Mouse (Mus musculus) gastrocnemius, postnatal 4 days (tissue): ENCODE results near the gene Pet100. TPM values are rescaled to one million over a fixed set of nuclear protein-coding genes. Genes with fewer than 3 reads are reported as not detected.

Source experiments
- total RNA-seq, 2 experiments: library from RNA; stranded (reverse); gene quantifications; 2 replicates each; pipeline ENCODE4 v1.2.3; 2021

The Pet100 gene
- total RNA-seq, 2 experiments from 2014 or later: 59.7 to 70.0 TPM

Other genes with a start within 250 kb of the Pet100 start
- gene Arhgef18, start 228.5 kb upstream of the Pet100 start, total RNA-seq: 10 to 100 TPM; 16.9 to 17.3 TPM
- 1 to 10 TPM; 3.1 to 5.9 TPM for gene Pex11g, start 153.9 kb upstream of the Pet100 start, total RNA-seq
- under 1 TPM in 1 of 2 experiments, not detected in 1; 0.16 TPM for gene Tex45, start 150.7 kb upstream of the Pet100 start, total RNA-seq
- 10 to 100 TPM; 22.3 to 23.6 TPM for gene Zfp358, start 128.4 kb upstream of the Pet100 start, total RNA-seq
- 10 to 100 TPM; 22.8 to 26.7 TPM for gene Mcoln1, start 121.1 kb upstream of the Pet100 start, total RNA-seq
- 10 to 100 TPM; 15.8 to 20.6 TPM for gene Pnpla6, start 106.2 kb upstream of the Pet100 start, total RNA-seq
- gene C330021F23Rik, start 53.6 kb upstream of the Pet100 start, total RNA-seq: not detected
- 1 to 10 TPM; 1.8 to 2.6 TPM for gene Camsap3, start 34.3 kb upstream of the Pet100 start, total RNA-seq
- gene Xab2, start 232 bp upstream of the Pet100 start, total RNA-seq: 10 to 100 TPM; 21.1 to 23.2 TPM
- gene Pcp2, start 4.0 kb downstream of the Pet100 start, total RNA-seq: under 1 TPM in 1 of 2 experiments, not detected in 1; 0.65 TPM
- gene Stxbp2, start 9.4 kb downstream of the Pet100 start, total RNA-seq: 1 to 10 TPM; 3.1 to 7.2 TPM
- 10 to 100 TPM in 1 of 2 experiments, 1 to 10 TPM in 1; 7.6 to 11.6 TPM for gene Retn, start 34.2 kb downstream of the Pet100 start, total RNA-seq
- under 1 TPM; 0.25 to 0.52 TPM for gene Mcemp1, start 44.2 kb downstream of the Pet100 start, total RNA-seq
- gene Fcor, start 50.8 kb downstream of the Pet100 start, total RNA-seq: 1 to 10 TPM; 2.5 to 2.9 TPM
- gene Trappc5, start 54.8 kb downstream of the Pet100 start, total RNA-seq: 10 to 100 TPM; 25.9 to 27.8 TPM
- under 1 TPM; 0.67 to 0.86 TPM for gene Fcer2a, start 72.6 kb downstream of the Pet100 start, total RNA-seq
- under 1 TPM in 1 of 2 experiments, not detected in 1; 0.21 TPM for gene Clec4g, start 99.1 kb downstream of the Pet100 start, total RNA-seq
- not detected for gene Cd209a, start 127.4 kb downstream of the Pet100 start, total RNA-seq
- not detected for gene Cd209e, start 232.8 kb downstream of the Pet100 start, total RNA-seq